Mouse (Mus musculus): Measurements from ENCODE around the gene Abcb11.

GRCm38 (mm10) chr2:69210773-69211172 lies 131.6 kb downstream of the Abcb11 start, which contains the start of gene G6pc2:
- no peak for TF ChIP-seq CTCF (IDR thresholded peaks at IDR 0.05; ENCODE audit: insufficient read depth, low read depth, low read length)
- TF ChIP-seq POLR2A (IDR thresholded peaks at IDR 0.05; ENCODE audit: insufficient read depth, low read depth, low read length): no peak
